Mouse (Mus musculus): ENCODE data around the gene Serpinb1c. TPM values are rescaled to one million over a fixed set of nuclear protein-coding genes. Genes with fewer than 3 reads are reported as not detected.
"Not testable (repeated sequence)": the region's sequence is repeated elsewhere in the genome, so short reads cannot be mapped to it uniquely, and the experiment has no call there.

Gene Serpinb1c
- polyA plus RNA-seq, 1 experiment, result not detected

GRCm38 (mm10) chr13:32912770-32913380 is 14.9 kb upstream of the Serpinb1c start:
- Histone ChIP-seq H3K4me1 (ENCODE audit: control insufficient read depth) (no peaks in the 10 kb centered on the region), H3K4me3 (replicated peaks) (no peak overlapping the region), H3K9me3 (ENCODE audit: control insufficient read depth, low read length) (no peaks in the 10 kb centered on the region), H3K27me3 (ENCODE audit: control insufficient read depth) (no peaks in the 10 kb centered on the region), H3K36me3 (ENCODE audit: control insufficient read depth) (no peaks in the 10 kb centered on the region)
- TF ChIP-seq GATA1 (IDR thresholded peaks at IDR 0.05; ENCODE audit: low read length) (no peak), TAL1 (IDR thresholded peaks at IDR 0.05; ENCODE audit: low read length) (no peak)

- no peaks in the 10 kb centered on the region for H3K27me3 ChIP-seq (ENCODE audit: control insufficient read depth)
- TF ChIP-seq TAL1 (IDR thresholded peaks at IDR 0.05; ENCODE audit: low read length), result no peak
- TF ChIP-seq GATA1 (IDR thresholded peaks at IDR 0.05; ENCODE audit: low read length), result no peak
- no peaks in the 10 kb centered on the region; the same call in 1 of the 2 replicates for H3K4me1 ChIP-seq (ENCODE audit: control insufficient read depth)
- H3K9me3 ChIP-seq (ENCODE audit: control insufficient read depth, low read length), result no peaks in the 10 kb centered on the region
- no peak overlapping the region for H3K4me3 ChIP-seq (replicated peaks)
- no peaks in the 10 kb centered on the region for H3K36me3 ChIP-seq (ENCODE audit: control insufficient read depth)
Observed at GRCm38 (mm10) chr13:32908182-32908581, 10.2 kb upstream of the Serpinb1c start.

- no peak overlapping the region for H3K4me3 ChIP-seq (replicated peaks)
- no peaks in the 10 kb centered on the region for H3K36me3 ChIP-seq (ENCODE audit: control insufficient read depth)
- H3K27me3 ChIP-seq (ENCODE audit: control insufficient read depth), result no peaks in the 10 kb centered on the region
- no peaks in the 10 kb centered on the region; the same call in 1 of the 2 replicates for H3K4me1 ChIP-seq (ENCODE audit: control insufficient read depth)
- no peak for TF ChIP-seq TAL1 (IDR thresholded peaks at IDR 0.05; ENCODE audit: low read length)
- TF ChIP-seq GATA1 (IDR thresholded peaks at IDR 0.05; ENCODE audit: low read length), result no peak
- no peaks in the 10 kb centered on the region for H3K9me3 ChIP-seq (ENCODE audit: control insufficient read depth, low read length)
Observed at GRCm38 (mm10) chr13:32903211-32903873, 5.3 kb upstream of the Serpinb1c start.

DNA sequence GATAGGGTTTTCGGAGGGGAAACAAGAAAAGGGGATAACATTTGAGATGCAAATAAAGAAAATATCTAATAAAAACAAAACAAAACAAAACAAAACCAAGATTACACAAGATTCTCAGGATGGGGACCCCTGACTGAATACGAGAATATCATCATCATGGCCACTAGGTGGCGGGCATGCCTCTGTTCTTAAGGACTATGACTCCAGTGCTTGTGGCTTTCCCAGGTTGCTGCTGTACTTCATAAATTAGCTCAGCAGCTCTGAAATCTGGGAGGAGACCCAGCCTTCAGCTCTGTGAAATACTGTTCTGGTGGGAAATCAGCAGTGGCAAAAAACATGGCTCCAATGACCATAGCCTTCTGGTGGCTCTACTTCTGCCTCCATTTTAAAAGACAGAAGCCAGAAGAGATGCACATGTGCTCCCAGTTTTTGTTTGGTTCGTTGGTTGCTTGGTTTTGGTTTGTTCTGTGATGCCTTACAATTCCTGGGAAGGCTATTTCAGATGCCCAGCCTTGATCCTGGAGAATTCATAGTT is 4.5 kb upstream of the Serpinb1c start:
- H3K4me3 ChIP-seq (replicated peaks), result no peak overlapping the region
- H3K27me3 ChIP-seq (ENCODE audit: control insufficient read depth), result no peaks in the 10 kb centered on the region
- no peaks in the 10 kb centered on the region for H3K9me3 ChIP-seq (ENCODE audit: control insufficient read depth, low read length)
- H3K4me1 ChIP-seq (ENCODE audit: control insufficient read depth), result no peaks in the 10 kb centered on the region; the same call in 1 of the 2 replicates
- TF ChIP-seq GATA1 (IDR thresholded peaks at IDR 0.05; ENCODE audit: low read length) (no peak), TAL1 (IDR thresholded peaks at IDR 0.05; ENCODE audit: low read length) (no peak)
- no peaks in the 10 kb centered on the region for H3K36me3 ChIP-seq (ENCODE audit: control insufficient read depth)

DNA sequence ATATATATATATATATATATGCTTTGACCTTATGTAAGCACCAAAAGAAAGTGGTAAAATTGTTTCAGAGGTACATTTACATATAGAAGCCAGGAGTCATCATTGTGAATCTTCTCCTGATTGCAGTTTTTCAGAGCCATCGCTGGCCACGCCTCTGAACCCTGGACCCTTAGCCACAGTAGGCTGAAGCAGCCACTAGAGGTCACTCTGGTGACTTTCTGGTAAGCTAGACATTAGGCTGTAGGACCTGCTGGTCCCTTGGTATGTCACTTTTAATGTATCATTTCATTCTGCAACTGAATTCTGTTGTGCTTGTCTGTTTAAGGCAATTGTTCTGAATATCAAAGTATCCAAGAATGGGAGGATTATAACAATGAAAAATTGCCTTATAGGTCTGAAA is 2.6 kb upstream of the Serpinb1c start:
- H3K9me3 ChIP-seq (ENCODE audit: control insufficient read depth, low read length), result no peaks in the 10 kb centered on the region
- H3K36me3 ChIP-seq (ENCODE audit: control insufficient read depth), result no peaks in the 10 kb centered on the region

DNA sequence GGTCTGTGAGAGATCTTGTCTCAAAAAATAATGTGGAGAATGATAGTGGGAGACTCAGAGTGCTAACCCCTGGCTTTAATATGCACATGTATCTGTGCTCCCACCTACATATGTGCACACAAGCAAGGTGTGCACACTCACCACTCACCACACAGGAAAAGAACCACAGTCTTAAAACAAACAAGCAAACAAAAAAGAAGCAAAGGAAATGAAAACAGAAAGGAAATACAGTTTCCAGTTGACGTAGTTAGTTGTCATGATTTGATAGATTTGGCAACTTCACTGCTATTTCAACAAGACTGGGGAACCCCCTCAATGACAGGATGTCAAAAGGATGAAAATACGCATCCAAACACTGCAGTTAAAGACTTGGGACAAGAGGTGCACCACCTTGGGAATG is 1.1 kb upstream of the Serpinb1c start:
- H3K9me3 ChIP-seq (ENCODE audit: control insufficient read depth, low read length); H3K4me1 ChIP-seq (ENCODE audit: control insufficient read depth); H3K36me3 ChIP-seq (ENCODE audit: control insufficient read depth); H3K4me3 ChIP-seq (replicated peaks); H3K27me3 ChIP-seq (ENCODE audit: control insufficient read depth): not testable (repeated sequence)

More for the DNA sequence above, 2.6 kb upstream of the Serpinb1c start:
- no peak for TF ChIP-seq GATA1 (IDR thresholded peaks at IDR 0.05; ENCODE audit: low read length)
- no peaks in the 10 kb centered on the region; the same call in 1 of the 2 replicates for H3K4me1 ChIP-seq (ENCODE audit: control insufficient read depth)
- no peak overlapping the region for H3K4me3 ChIP-seq (replicated peaks)
- no peaks in the 10 kb centered on the region for H3K27me3 ChIP-seq (ENCODE audit: control insufficient read depth)

GRCm38 (mm10) chr13:32896931-32897330 is 1.1 kb downstream of the Serpinb1c start:
- no peaks in the 10 kb centered on the region for H3K9me3 ChIP-seq (ENCODE audit: control insufficient read depth, low read length)
- H3K36me3 ChIP-seq (ENCODE audit: control insufficient read depth), result no peaks in the 10 kb centered on the region
- no peak overlapping the region for H3K4me3 ChIP-seq (replicated peaks)
- TF ChIP-seq GATA1 (IDR thresholded peaks at IDR 0.05; ENCODE audit: low read length) (no peak), TAL1 (IDR thresholded peaks at IDR 0.05; ENCODE audit: low read length) (no peak)
- no peaks in the 10 kb centered on the region for H3K27me3 ChIP-seq (ENCODE audit: control insufficient read depth)
- no peaks in the 10 kb centered on the region for H3K4me1 ChIP-seq (ENCODE audit: control insufficient read depth)

GRCm38 (mm10) chr13:32884755-32885154 is 13.3 kb downstream of the Serpinb1c start:
- Histone ChIP-seq H3K36me3 (ENCODE audit: control insufficient read depth) (no peaks in the 10 kb centered on the region), H3K4me3 (replicated peaks) (no peak overlapping the region), H3K27me3 (ENCODE audit: control insufficient read depth) (no peaks in the 10 kb centered on the region), H3K4me1 (ENCODE audit: control insufficient read depth) (no peaks in the 10 kb centered on the region), H3K9me3 (ENCODE audit: control insufficient read depth, low read length) (no peaks in the 10 kb centered on the region)
- no peak for TF ChIP-seq GATA1 (IDR thresholded peaks at IDR 0.05; ENCODE audit: low read length)
- TF ChIP-seq TAL1 (IDR thresholded peaks at IDR 0.05; ENCODE audit: low read length), result no peak

- Histone ChIP-seq H3K27me3 (ENCODE audit: control insufficient read depth) (no peaks in the 10 kb centered on the region), H3K4me1 (ENCODE audit: control insufficient read depth) (no peaks in the 10 kb centered on the region), H3K9me3 (ENCODE audit: control insufficient read depth, low read length) (no peaks in the 10 kb centered on the region), H3K4me3 (replicated peaks) (no peak overlapping the region), H3K36me3 (ENCODE audit: control insufficient read depth) (no peaks in the 10 kb centered on the region)
- no peak for TF ChIP-seq TAL1 (IDR thresholded peaks at IDR 0.05; ENCODE audit: low read length)
- TF ChIP-seq GATA1 (IDR thresholded peaks at IDR 0.05; ENCODE audit: low read length), result no peak
Observed at GRCm38 (mm10) chr13:32873862-32874261, 24.1 kb downstream of the Serpinb1c start.

Measured in erythroblast, embryonic 14.5 days (primary cell).